Mouse (Mus musculus) hindbrain, embryonic 14.5 days (tissue): Measurements from ENCODE around the gene Actrt3. TPM values are rescaled to one million over a fixed set of nuclear protein-coding genes. Genes with fewer than 3 reads are reported as not detected.
A peak's percentile ranks its signal among the peaks of the same experiment; 100 is the strongest.
"Not testable (repeated sequence)": the region's sequence is repeated elsewhere in the genome, so short reads cannot be mapped to it uniquely, and the experiment has no call there.

ENCODE experiments used
- ATAC-seq: fragments of 200-750 bp; cut with Nextera tagmentation; 2 replicates; pipeline ENCODE4 v1.8.0; 2017; ENCODE audit warnings: moderate number of reproducible peaks, mild to moderate bottlenecking, moderate TSS enrichment, moderate library complexity; ENCODE audit not compliant: low FRiP score
- DNase-seq: peaks from one replicate; pipeline ENCODE4 v3.0.0-alpha.2; 2015; ENCODE audit warnings: low spot score
- H3K27ac ChIP-seq: fragments of 300-500 bp; sonication (generic); 2 replicates; pipeline ENCODE4 v1.5.1; 2014; ENCODE audit warnings: mild to moderate bottlenecking, moderate library complexity
- H3K27me3 ChIP-seq: fragments of 300-500 bp; sonication (generic); 2 replicates; pipeline ENCODE4 v1.6.1; 2014; ENCODE audit warnings: mild to moderate bottlenecking, low read length, mixed read lengths; ENCODE audit not compliant: control insufficient read depth, insufficient read depth
- H3K36me3 ChIP-seq: fragments of 300-500 bp; sonication (generic); replicated peaks from 2 replicates; pipeline ENCODE4 v1.6.1; 2014; ENCODE audit not compliant: control insufficient read depth, insufficient read depth
- H3K4me1 ChIP-seq: fragments of 300-500 bp; sonication (generic); replicated peaks from 2 replicates; pipeline ENCODE4 v1.6.1; 2014; ENCODE audit warnings: antibody characterized with exemption, low read length, mixed read lengths; ENCODE audit not compliant: control insufficient read depth, insufficient read depth
- H3K4me2 ChIP-seq: fragments of 300-500 bp; sonication (generic); replicated peaks from 2 replicates; pipeline ENCODE4 v1.6.1; 2014; ENCODE audit warnings: mild to moderate bottlenecking, moderate library complexity
- H3K4me3 ChIP-seq: fragments of 300-500 bp; sonication (generic); replicated peaks from 2 replicates; pipeline ENCODE4 v1.5.1; 2014; ENCODE audit warnings: mild to moderate bottlenecking, low read length
- H3K9ac ChIP-seq: fragments of 300-500 bp; sonication (generic); 2 replicates; pipeline ENCODE4 v1.6.1; 2014
- H3K9me3 ChIP-seq: fragments of 300-500 bp; sonication (generic); 2 replicates; pipeline ENCODE4 v1.6.1; 2016; ENCODE audit warnings: low read length; ENCODE audit not compliant: control insufficient read depth
- WGBS: fragments of 180-500 bp; shearing (Covaris S2); extraction: QIAGEN DNeasy Blood & Tissue Kit; methylation state at CpG from one replicate; pipeline ENCODE4 v1.1.7; 2014; 5-methylcytosine and 5-hydroxymethylcytosine counted together
- polyA plus RNA-seq: library from polyadenylated mRNA; unstranded; fragments of >200 nt; fragmentation: Nextera tagmentation; extraction: Ambion mirVana; gene quantifications from 2 replicates; pipeline ENCODE4 v1.2.1, GENCODE M21; 2014

Gene Actrt3
- polyA plus RNA-seq, 1 experiment from 2014 or later, result 0.74 TPM

DNA sequence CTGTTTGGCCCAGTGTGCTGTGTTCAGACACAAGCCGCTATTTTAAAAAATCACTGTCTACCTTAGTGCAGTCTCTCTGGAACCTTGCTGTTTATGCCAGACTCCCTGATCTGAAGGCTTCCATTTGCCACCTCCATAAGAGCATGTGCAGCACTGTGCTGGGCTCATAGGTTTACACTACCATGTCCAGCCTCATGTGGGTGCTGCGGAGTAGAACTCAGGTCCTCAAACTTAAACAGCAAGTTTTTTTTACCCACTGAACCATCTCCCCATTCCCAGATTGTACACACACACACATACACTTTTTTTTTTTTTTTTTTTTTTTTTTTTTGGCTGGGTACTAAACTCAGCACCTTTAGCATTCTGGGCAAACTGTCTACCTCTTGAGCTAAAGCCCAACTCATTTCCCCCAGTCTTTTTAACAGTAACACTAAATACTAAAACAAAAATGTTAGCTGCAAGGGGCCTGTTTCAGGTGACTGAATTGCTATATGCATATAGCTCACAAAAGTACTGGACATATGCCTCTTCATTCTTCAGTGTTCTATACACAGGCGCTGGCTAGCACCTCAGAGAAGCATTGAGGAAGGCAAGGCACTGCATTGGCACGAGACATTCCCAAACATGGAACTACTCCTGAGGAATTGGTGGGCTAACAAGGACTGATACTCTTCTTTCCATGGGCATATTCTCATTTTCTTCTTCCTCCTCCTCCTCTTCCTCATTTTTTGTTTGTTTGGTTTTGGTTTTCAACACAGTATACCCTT lies 5.8 kb downstream of the Actrt3 start:
- Histone ChIP-seq H3K27me3 (no peaks in the 10 kb centered on the region), H3K36me3 (no peaks in the 10 kb centered on the region), H3K27ac (no peak overlapping the region), H3K9me3 (no peaks in the 10 kb centered on the region), H3K9ac (no peak overlapping the region), H3K4me2 (no peak overlapping the region), H3K4me1 (peaks cover 6% of the 10 kb centered on the region; the same call in 1 of the 2 replicates), H3K4me3 (no peak overlapping the region)
- DNase-seq (no peak), ATAC-seq (no peak)
- WGBS, result 73% methylated on average over 4 of the region's 4 CpGs

- Histone ChIP-seq H3K36me3 (no peaks in the 10 kb centered on the region), H3K4me3 (no peak overlapping the region), H3K27ac (no peak overlapping the region), H3K27me3 (no peaks in the 10 kb centered on the region), H3K9ac (no peak overlapping the region), H3K9me3 (no peaks in the 10 kb centered on the region), H3K4me1 (peaks cover 6% of the 10 kb centered on the region; the same call in 1 of the 2 replicates), H3K4me2 (no peak overlapping the region)
- WGBS, result 2% methylated on average over 2 of the region's 2 CpGs
- ATAC-seq, result peak; percentile 36
- peak; percentile 85 for DNase-seq
These were observed 7.3 kb downstream of the Actrt3 start for GRCm38 (mm10) chr3:30592418-30592853.

GRCm38 (mm10) chr3:30588865-30589264 lies 10.9 kb downstream of the Actrt3 start:
- ATAC-seq, result no peak
- Histone ChIP-seq H3K9me3 (no peaks in the 10 kb centered on the region), H3K4me3 (no peak overlapping the region), H3K27me3 (no peaks in the 10 kb centered on the region), H3K27ac (no peak overlapping the region), H3K36me3 (no peaks in the 10 kb centered on the region), H3K4me2 (no peak overlapping the region), H3K4me1 (no peaks in the 10 kb centered on the region), H3K9ac (no peak overlapping the region)
- WGBS, result 87% methylated on average over 6 of the region's 6 CpGs
- no peak for DNase-seq

GRCm38 (mm10) chr3:30573549-30573948 lies 26.2 kb downstream of the Actrt3 start:
- no peaks in the 10 kb centered on the region for H3K27me3 ChIP-seq
- DNase-seq (no peak), ATAC-seq (no peak)
- H3K9ac ChIP-seq, result no peak overlapping the region
- H3K4me1 ChIP-seq, result no peaks in the 10 kb centered on the region
- H3K36me3 ChIP-seq, result no peaks in the 10 kb centered on the region
- H3K4me3 ChIP-seq, result no peak overlapping the region
- WGBS, result 10% methylated on average over 2 of the region's 2 CpGs
- H3K9me3 ChIP-seq, result no peaks in the 10 kb centered on the region
- no peak overlapping the region for H3K27ac ChIP-seq
- H3K4me2 ChIP-seq, result no peak overlapping the region

DNA sequence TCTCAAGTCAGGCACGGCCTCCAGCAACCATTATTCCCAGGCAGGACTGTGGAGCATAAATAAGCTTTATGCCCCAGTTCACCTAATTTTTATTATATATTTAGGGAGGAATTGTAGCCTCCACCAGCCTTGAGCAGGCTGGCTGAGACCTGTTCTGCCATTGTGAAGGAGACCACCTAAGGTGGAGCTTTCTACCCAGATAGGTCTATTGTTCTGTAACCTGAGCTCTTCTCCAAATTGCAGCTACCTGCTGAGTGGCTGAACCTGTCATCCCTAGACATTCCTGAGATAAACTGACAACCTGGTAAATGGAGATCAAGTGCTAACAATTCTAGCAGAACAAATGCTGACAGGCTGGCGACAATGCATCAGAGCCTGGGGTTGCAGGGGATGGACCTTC lies 33.4 kb downstream of the Actrt3 start:
- H3K4me1 ChIP-seq, H3K4me3 ChIP-seq, ATAC-seq, H3K27me3 ChIP-seq, DNase-seq, H3K4me2 ChIP-seq, H3K9me3 ChIP-seq, H3K27ac ChIP-seq, H3K9ac ChIP-seq, H3K36me3 ChIP-seq: not testable (repeated sequence)
- 0% methylated on average over 1 of the region's 2 CpGs for WGBS

- no peak overlapping the region for H3K27ac ChIP-seq
- 50% methylated on average over 6 of the region's 6 CpGs for WGBS
- no peaks in the 10 kb centered on the region for H3K27me3 ChIP-seq
- no peaks in the 10 kb centered on the region for H3K9me3 ChIP-seq
- H3K4me3 ChIP-seq, result no peak overlapping the region
- DNase-seq (peak; percentile 71), ATAC-seq (no peak)
- H3K4me1 ChIP-seq, result no peaks in the 10 kb centered on the region
- H3K4me2 ChIP-seq, result no peak overlapping the region
- H3K9ac ChIP-seq, result no peak overlapping the region
- no peaks in the 10 kb centered on the region for H3K36me3 ChIP-seq
These were observed 38.9 kb downstream of the Actrt3 start for GRCm38 (mm10) chr3:30560677-30561314.

- Histone ChIP-seq H3K4me3 (no peak overlapping the region), H3K4me1 (no peaks in the 10 kb centered on the region), H3K27me3 (no peaks in the 10 kb centered on the region), H3K27ac (no peak overlapping the region), H3K4me2 (no peak overlapping the region), H3K36me3 (no peaks in the 10 kb centered on the region), H3K9me3 (no peaks in the 10 kb centered on the region), H3K9ac (no peak overlapping the region)
- 53% methylated on average over 6 of the region's 6 CpGs for WGBS
- no peak for DNase-seq
- no peak for ATAC-seq
These were observed 46.0 kb downstream of the Actrt3 start for GRCm38 (mm10) chr3:30553741-30554140.

- no peak overlapping the region for H3K9ac ChIP-seq
- no peaks in the 10 kb centered on the region for H3K36me3 ChIP-seq
- DNase-seq (no peak), ATAC-seq (no peak)
- 64% methylated on average over 2 of the region's 2 CpGs for WGBS
- no peak overlapping the region for H3K4me3 ChIP-seq
- no peak overlapping the region for H3K4me2 ChIP-seq
- H3K4me1 ChIP-seq, result no peaks in the 10 kb centered on the region
- H3K27ac ChIP-seq, result no peak overlapping the region
- no peaks in the 10 kb centered on the region for H3K27me3 ChIP-seq
- H3K9me3 ChIP-seq, result no peaks in the 10 kb centered on the region
These were observed 49.5 kb downstream of the Actrt3 start for GRCm38 (mm10) chr3:30550218-30550617.

DNA sequence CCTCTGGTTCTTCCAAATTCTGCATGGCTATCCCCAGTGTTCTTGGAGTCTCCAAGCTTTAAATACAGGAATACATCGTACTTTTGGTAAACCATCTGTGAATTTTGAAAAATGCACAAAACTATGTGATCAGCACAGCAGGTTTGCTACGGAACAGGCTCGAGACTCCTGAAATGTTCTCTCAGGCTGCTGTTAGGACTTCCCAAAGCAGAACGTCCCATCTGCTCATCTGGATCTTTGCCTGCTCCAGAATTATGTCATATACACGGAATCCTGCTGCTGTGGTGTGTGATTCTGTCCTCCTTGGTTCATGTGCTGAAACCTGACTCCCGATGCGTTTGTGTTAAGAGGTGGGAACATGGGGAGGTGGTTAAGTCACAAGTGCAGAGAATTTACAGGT lies 50.8 kb downstream of the Actrt3 start:
- WGBS, result 84% methylated on average over 7 of the region's 7 CpGs

More for the DNA sequence above, 50.8 kb downstream of the Actrt3 start:
- Histone ChIP-seq H3K4me3 (no peak overlapping the region), H3K4me2 (no peak overlapping the region), H3K27me3 (no peaks in the 10 kb centered on the region), H3K36me3 (no peaks in the 10 kb centered on the region), H3K9me3 (no peaks in the 10 kb centered on the region), H3K9ac (no peak overlapping the region), H3K27ac (no peak overlapping the region), H3K4me1 (no peaks in the 10 kb centered on the region)
- ATAC-seq (no peak), DNase-seq (no peak)
